Mouse (Mus musculus) megakaryocyte-erythroid progenitor cell, adult 5-6 weeks (primary cell): ENCODE results near the gene Rgs3. TPM values are rescaled to one million over a fixed set of nuclear protein-coding genes. Genes with fewer than 3 reads are reported as not detected.

Experiments used
- ATAC-seq: replicated peaks from 2 replicates; pipeline ENCODE4 v1.8.0; 2016; ENCODE audit warnings: mild to moderate bottlenecking, inconsistent platforms; ENCODE audit not compliant: severe bottlenecking, poor library complexity, low FRiP score, low TSS enrichment
- total RNA-seq, 2 experiments: library from RNA; stranded (forward) in 1 of 2; stranded (reverse) in 1 of 2; fragments of 200-1000, 215-1000 nt in 1 of 2; fragments of >200 nt in 1 of 2; fragmentation: Nextera tagmentation in 1 of 2; gene quantifications; 2 replicates each; pipeline ENCODE4 v1.2.3; 2014 to 2017

The Rgs3 gene
- total RNA-seq, 2 experiments from 2014 or later = 0.68 to 5.0 TPM

DNA sequence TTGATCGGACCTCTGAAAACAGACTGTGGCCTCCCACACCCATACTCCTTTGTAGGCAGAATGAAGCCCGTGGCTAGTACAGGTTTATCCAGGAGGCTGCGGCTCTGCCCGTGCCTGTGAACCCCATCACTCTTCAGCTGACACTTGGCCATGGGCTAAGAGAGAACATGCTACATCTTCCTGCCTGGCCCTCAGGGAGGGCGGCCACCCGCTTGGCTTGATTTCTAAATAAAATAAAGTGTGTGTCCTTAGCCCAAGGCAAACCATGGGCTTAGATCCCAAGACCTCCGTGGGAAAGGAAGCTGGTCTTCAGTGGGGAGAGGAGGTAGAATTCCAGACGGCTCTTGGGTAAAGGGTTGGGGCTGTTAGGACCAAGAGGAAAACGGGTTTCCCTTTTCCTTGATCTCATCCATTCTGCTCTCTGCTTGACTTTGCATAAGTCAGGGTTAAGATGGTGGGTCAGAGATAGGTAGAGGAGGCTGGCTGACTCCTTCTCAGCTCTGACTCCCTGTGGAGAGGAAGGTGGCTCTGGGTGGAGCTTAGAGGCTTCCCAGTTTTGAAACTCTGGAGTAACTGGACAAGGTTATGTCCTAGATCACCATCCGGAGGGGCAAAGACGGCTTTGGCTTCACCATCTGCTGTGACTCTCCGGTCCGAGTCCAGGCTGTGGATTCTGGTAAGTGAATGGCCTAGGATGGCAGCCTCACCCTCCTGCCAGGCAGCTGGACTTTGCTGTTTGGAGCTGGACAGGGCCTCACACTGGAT is 63.8 kb downstream of the Rgs3 start:
- ATAC-seq = no peak

DNA sequence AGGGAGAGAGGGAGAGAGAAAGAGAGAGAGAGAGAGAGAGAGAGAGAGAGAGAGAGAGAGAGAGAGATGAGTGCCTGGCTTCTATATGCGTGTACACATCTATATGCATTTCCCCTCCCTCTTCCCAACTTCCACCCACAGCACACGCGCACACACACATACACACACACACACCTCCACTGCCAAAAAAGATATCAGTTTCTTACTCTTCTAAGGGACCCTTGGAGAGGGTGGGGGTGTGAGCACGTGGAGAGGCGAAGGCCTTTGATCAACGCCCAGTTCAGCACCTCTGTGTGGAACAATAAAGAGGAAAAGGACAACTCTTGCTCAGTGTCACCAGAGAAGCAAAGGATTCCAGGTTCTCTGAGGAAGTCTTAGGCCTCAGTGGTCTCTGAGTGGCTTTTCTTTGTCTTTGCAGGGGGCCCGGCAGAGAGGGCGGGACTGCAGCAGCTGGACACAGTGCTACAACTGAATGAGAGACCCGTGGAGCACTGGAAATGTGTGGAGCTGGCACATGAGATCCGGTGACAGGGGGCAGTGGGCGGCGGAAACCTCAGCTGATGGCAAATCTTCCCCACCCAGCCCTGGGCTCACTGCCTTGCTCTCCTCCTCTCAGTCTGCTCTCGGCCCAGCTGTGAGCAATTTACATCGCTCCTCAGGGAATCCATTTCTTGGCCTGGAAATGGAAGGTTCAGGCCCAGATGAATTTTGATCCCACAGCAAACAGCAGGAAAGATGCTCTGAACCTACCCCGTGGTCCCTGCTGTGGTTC is 65.2 kb downstream of the Rgs3 start:
- ATAC-seq = no peak

DNA sequence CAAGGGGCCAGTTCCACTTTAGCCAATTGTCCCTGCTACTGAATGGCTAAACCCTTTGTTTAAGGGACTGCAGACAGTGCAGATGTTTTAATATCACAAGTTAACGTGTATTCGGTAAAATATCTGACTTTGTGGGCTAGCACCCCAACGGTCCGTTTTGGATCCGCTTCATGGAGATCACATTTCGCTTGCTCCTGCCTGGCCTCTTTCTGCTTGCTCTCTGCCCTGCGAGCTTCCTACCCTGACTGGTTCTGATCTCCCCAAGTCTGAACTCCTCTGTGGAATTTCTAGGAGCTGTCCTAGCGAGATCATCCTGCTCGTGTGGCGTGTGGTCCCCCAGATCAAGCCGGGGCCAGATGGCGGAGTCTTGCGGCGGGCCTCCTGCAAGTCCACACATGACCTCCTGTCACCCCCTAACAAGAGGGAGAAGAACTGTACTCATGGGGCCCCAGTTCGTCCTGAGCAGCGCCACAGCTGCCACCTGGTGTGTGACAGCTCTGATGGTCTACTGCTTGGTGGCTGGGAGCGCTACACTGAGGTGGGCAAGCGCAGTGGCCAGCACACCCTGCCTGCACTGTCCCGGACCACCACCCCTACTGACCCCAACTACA is 65.9 kb downstream of the Rgs3 start:
- ATAC-seq = no peak

DNA sequence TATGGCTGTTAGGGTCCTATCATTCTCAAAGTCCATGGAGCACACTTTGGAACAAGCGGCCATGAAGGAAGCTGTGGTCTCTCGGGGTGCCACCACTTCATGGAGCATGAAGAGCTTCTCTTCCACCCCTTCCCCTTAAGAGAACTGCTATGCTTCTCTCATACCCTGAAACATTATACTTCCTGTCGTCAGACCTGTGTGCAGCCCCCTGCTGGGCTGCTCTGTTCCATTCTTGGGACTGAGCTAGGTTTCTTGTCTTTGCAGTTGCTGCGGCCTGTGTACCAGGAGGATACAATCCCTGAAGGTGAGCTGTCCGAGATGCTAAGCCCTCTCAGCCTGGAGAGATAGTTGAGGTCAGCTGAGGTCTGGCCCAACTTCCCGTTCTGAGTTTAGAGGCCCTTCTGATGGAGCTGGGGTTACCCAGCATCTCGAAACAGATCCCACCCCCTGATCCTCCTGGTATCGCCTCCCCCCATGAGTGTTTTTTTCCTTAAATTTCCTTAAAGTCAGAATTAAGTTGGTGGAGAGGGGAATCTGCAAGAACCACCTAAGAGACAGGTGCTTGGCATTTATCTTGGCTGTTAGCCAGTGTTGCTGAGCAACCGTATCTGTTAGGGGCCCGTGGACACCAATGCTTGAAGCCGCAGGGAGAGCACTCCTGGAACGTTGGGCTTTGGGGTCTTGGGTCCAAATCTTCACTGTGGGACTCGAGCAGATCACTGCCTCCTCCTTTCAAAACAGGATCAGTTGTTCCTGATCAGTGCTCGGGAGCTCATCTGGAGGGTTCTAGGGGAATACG is 66.8 kb downstream of the Rgs3 start:
- no peak for ATAC-seq

DNA sequence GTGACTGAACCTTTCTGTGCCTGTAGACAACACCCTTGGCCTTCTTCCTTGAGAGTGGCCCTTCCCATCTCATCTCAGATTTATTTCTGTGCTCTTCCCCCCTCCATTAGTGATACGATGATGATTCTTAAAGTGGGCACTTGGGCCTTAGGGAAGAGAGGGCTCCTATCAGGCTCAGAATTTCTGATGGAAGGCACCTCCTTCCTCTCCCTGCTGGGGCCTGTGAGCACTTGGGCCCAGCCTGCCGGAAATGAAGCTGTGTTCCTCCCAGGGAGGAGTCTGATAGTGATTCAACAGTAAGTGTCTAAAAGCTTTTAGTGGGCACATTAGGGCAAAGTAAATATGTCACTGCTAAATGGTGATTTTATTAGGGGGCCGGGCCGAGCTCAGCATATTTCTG is 67.7 kb downstream of the Rgs3 start:
- ATAC-seq = no peak

DNA sequence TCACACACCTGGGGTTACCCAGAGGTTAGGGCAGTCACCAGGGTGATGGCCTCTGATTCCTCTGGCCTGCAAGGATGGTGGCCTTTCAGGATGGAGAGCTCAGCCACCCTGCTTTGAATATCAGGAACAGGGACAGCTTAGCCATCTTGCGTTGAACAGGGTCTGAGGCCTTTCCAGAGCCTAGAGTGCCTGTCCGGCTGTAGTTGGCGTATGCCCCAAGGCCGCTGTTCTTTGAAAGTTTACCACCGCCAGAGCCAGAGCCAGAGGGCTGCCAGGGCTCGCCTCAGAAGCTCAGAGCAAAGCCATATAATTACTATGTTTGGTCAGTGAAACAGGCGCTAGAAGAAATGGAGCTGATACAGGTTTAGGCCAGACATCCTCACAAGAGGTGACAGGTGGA is 68.9 kb downstream of the Rgs3 start:
- no peak for ATAC-seq

DNA sequence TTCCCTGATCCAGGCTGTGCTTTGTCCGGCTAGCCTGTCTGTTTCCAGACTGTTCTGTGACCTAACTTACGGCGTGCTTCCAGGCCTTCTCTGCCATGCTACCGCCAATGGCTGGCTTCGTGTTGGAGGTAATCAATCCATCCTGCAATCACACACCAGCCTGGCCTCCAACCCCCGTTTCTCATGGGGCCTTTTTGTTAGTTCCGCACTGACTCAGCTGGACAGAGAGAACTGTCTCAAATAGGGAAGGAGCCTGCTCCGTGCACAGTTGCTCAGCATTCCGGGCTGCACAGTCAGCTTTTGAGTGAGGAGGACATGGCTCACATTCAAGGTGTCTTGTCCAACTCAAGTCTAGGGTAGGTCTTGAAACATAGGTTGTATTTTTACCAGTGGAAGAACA is 69.8 kb downstream of the Rgs3 start:
- ATAC-seq = no peak

DNA sequence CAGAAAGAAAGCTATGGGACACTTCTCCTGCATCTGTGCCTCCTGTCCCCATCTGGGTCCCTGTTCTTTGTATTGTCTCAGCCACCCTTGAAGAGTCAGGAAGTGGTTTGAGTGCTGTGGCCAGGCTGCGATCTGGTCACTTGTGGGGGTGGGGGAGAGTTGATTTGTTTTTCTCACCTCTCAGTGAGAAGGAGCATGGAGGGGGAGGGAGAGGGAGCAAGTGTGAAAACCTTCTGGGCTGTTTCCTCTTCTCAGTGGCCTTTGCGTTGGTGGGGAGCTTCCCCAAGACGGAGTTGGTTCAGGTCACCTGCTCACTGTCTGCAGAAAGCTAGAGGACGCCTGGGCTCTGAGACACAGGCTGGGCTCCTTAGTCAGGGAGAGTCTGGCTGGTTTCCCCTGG is 70.3 kb downstream of the Rgs3 start:
- ATAC-seq = no peak

DNA sequence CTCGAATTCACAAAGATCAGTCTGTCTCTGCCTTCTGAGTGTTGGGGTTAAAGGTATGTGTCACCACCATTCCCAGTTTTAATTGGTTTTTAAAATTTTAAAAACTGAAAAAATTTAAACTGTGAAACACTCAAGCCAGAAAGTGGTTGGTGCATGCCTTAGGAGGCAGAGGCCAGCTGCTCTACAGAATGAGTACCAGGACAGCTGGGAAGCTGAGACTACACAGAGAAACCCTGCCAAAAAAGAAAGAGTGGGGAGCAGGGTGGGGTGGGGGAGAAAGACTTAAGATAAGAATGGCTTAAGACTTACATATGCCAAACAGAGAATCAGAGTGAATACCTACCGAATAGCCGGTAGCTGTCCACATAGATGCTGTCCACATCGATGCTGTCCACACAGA is 73.6 kb downstream of the Rgs3 start:
- ATAC-seq = no peak

DNA sequence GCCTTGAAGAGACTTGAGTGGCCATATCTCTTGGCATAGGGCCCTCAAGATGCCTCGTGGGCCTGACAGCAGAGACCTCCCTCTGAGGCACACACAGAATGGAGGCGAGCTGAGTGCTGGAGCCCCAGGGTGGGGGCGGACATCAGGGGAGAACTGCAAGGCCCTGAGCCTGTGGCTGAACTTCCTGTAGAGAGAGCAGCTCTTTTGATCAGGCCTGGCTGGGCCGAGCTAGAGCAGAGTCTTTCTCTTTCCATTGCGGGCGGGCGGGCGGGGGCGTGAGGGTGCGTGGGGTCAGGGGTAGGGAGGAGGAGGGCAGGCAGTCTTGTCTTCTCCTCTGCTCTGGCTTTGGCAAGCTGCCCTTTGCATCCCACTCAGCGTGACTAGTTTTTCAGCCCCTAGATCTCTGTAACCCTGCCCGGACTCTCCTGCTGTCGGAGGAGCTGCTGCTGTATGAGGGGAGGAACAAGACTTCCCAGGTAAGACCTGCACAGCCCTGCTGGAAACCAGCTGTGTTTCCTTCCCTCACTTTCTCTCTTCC is 74.5 kb downstream of the Rgs3 start:
- ATAC-seq = no peak; the same call in 1 of the 2 replicates

DNA sequence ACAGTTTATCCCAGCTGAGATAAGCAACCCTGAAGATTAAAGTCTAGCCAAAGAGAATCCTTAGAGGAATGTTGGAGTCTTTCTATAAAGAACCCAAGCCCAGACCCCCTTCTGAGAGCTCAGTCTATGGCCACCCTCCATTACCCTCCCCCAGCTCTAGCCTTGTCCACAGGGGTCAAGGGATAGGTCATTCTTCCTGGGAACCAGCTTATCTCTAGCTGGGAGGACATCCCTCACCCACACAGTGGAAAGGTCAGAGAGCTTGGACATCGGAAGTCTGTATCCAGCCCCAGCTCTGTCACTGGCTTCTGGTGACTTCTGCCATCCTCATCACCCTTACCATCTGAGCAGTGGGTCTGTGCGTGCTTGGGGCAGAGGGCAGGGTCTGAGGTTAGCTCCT is 75.2 kb downstream of the Rgs3 start:
- ATAC-seq = no peak

DNA sequence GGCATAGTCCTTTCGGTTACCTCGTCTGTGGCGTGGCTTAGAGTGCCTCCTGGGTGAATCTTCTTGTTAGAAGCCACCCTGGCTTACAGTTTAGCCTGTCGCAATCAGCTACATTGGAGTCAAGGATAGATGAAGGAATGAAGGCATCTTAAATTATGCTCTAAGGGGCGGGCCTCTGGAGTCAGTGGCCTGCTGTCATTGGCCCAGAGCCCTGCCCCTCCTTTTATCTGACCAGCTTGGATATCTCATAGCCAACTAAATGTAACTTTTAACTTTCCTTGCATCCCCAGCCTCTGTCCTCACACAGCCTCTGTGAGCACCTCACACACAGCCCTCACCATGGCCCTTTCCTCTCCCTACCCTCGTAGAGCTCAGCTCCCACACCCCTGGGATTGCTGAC is 76.4 kb downstream of the Rgs3 start:
- no peak for ATAC-seq

DNA sequence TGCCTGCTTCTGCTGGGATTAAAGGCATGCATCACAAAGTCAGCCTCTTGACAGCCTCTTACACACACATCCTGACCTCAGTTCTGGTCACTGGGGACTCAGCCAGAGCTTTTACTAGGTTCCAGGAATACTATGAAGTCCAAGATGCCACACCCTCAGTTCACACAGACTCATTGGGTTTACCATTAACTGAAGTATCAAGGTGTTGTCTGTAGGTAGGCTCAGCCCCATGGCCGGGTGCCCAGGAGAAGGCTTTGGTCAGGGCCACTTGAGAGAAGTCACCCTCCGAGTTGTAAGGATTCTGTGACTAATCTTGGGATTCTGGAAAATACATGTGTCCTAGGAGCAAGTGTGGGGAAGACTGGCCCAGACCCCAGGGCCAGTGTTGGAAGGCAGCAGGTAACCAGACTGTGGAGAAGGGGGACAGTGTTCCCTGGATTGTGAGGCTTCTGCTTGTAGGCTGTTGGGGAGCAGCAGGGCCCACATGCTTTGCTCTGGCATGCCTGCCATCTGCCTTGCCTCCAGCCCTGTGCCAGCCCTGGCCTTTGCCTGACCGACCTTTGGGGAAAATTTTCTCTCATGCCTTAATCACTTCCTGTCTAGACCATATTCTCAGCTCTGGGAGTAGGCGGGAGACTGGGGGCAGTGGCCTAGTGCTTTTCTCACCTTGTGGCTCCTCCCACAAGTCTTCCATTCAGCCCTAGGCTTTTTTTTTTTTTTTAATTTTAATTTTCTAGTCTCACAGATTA is 78.4 kb downstream of the Rgs3 start:
- ATAC-seq = no peak

DNA sequence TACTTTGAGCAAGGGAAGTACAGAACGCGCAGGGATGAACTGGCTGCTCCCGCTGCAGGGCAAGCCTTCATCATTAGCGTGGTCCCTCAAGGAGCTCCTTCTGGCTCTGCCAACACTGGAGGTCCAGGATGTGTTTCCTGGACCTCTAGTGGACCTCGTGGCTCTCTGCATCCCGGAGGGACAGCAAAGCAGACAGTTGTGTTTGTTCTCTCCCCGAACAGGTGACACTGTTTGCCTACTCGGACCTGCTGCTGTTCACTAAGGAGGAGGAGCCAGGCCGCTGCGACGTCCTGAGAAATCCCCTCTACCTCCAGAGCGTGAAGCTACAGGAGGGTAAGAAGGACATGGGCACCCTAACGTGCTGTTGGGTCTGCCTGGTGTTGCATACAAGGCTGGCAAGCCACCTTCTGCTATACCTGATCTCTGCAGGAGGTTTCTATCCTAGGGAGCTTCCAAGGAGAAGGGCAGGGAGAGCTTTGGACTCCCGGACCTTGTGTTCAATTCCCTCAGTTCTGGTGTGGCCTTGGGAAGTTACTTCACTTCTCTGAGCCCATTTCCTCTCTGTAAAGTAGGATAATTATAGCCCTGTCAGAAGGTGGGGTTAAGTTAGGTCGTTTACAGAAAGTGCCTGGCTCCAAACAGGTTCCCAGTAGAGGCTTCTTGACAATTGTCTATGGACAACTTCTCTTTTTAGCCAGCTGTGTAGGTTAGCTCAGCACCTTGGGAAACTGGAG is 81.0 kb downstream of the Rgs3 start:
- no peak for ATAC-seq

DNA sequence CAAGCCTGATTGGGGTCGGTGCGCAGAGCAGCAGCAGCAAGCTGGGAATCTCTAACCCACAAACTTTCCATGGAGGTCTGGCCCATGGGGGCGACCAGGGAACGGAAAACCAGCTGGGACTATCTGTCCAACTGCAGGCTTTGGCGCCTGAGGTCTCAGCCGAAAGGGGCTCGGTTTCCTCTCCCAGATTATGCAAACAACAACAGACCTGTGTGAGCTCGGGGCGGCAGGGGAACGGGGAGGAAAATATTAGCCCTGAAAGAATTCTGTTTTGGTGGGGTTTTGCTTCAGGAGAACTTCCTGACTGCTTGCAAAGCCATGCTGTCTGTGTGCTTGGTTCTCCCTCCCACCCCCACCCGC is 81.6 kb downstream of the Rgs3 start:
- no peak for ATAC-seq

DNA sequence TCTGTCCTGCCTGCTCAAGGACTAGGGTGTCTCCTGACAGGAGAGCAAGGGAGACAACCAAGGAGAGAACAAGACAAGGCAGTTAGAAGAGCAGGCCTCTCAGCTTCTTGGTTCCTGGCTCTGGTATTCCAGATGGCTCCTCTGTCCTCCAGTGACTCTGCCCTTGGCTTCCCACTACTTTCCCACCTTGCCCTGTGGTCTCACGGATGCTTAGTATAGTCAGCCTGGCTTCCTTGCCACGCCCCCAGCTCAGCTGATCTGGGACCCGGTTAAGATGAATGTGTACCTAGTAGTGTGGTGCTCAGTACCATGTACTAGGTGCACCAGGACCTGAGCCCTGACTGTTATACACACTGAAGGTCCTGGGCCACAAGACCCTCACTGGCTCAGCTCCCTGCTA is 82.0 kb downstream of the Rgs3 start:
- no peak for ATAC-seq

DNA sequence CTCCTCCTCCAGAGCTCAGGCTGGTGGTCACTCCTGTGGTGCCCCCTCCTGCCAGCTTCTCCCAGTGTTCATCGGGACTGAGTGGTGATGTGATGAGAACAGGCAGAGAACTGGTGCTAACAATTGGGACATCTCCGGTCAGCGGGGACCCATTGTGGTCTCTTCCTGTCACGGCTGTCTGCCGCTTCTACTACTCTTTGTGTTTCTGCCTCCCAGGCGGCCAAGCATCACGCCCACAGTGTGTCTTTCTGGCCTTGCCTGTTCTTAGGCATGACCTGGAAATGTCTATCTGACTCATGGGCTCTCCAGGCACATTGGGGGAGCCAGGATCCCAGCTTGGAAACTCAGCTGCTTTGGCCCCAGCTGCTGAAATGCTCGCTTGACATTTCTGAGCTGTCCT is 83.8 kb downstream of the Rgs3 start:
- no peak for ATAC-seq

DNA sequence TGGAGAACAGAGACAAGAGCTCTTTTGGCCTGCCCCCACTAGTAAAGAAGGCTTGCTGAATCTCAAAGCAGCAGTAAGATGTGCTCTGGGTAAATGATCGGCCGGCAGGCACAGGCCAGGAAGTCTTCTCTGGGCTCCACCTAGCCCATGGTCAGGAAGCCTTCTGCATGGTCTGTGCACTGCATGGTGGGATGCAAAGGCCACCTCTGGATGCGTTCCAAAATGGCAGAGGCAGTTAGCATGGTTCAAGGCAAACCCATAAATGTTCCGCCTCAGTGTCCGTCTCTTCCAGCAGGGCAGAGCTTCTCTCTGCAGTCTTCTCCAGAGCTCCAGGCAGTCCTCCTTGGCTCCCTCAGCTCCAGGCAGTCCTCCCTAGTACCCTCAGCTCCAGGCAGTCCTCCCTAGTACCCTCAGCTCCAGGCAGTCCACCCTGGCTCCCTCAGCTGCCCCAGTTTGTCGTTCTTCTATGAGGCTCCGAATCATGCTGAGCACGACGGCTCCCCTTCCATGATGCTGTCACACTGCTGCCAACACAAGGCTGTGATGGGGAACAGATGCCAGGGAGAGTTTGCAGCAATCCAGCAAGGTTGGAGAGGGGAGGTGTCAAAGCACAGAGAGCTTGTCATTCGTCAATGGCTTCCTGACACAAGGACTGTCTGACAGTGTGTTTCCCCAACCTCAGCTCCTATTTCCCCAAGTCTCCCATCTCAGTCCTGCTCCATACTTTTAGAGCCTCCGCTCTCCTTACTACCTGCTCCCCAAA is 84.6 kb downstream of the Rgs3 start:
- no peak for ATAC-seq
